In genomic region chr3:122273407-122274240, GRCm38 (mm10) we compare ENCODE assay signal across 8 mouse cellular contexts. TPM values are rescaled to one million over a fixed set of nuclear protein-coding genes. Genes with fewer than 3 reads are reported as not detected.
DNase-seq lines count a peak whose midpoint lies in the region; ATAC-seq and TF ChIP-seq lines count a peak whose summit lies in the region.

No protein-coding gene starts in this region.

- TF ChIP-seq CTCF in kidney, postnatal 0 days (IDR thresholded peaks at IDR 0.05; ENCODE audit: low read depth), result peak; percentile 25; the same call in 1 of the 2 replicates

- DNase-seq in kidney, postnatal 0 days (ENCODE audit: low spot score), result no peak
- DNase-seq in kidney, postnatal 14 days, result no peak
- DNase-seq in layer of hippocampus, postnatal 14 days (ENCODE audit: low spot score in 2 of 2), result no peak
- DNase-seq in left cerebral cortex, adult 11 months (ENCODE audit: low spot score), result no peak
- no peak for DNase-seq in natural killer cell, adult 2 months (ENCODE audit: low spot score in 2 of 2)

- H3K36me3 ChIP-seq in kidney, postnatal 0 days (ENCODE audit: insufficient read depth, low read length), result peaks cover 23% of the 10 kb centered on the region
- H3K36me3 ChIP-seq in hindbrain, embryonic 13.5 days, result peaks cover 35% of the 10 kb centered on the region
- H3K36me3 ChIP-seq in midbrain, embryonic 13.5 days, result peaks cover 34% of the 10 kb centered on the region

- peaks cover 3% of the 10 kb centered on the region; the same call in 1 of the 2 replicates for H3K4me1 ChIP-seq in kidney, postnatal 0 days (replicated peaks; ENCODE audit: insufficient read depth, low read length)
- peaks cover 16% of the 10 kb centered on the region for H3K4me1 ChIP-seq in brown adipose tissue, adult 24 weeks (ENCODE audit: control insufficient read depth, insufficient read depth, insufficient read length, low read length)
- peaks cover 38% of the 10 kb centered on the region for H3K4me1 ChIP-seq in hindbrain, embryonic 13.5 days (replicated peaks)
- H3K4me1 ChIP-seq in midbrain, embryonic 13.5 days (replicated peaks), result peaks cover 39% of the 10 kb centered on the region

- no peak overlapping the region for H3K27ac ChIP-seq in kidney, postnatal 0 days
- H3K27ac ChIP-seq in brown adipose tissue, adult 24 weeks (replicated peaks; ENCODE audit: low read depth, low read length), result peak overlapping the region; percentile 57; the same call in 1 of the 2 replicates
- H3K27ac ChIP-seq in hindbrain, embryonic 13.5 days, result peak overlapping the region; percentile 58; the same call in 1 of the 2 replicates
- peak overlapping the region; percentile 25; the same call in 1 of the 2 replicates for H3K27ac ChIP-seq in midbrain, embryonic 13.5 days

- no peaks in the 10 kb centered on the region for H3K9me3 ChIP-seq in kidney, postnatal 0 days (replicated peaks; ENCODE audit: low read length)
- H3K9me3 ChIP-seq in hindbrain, embryonic 13.5 days, result no peaks in the 10 kb centered on the region
- no peaks in the 10 kb centered on the region for H3K9me3 ChIP-seq in midbrain, embryonic 13.5 days

- peak overlapping the region; percentile 82 for H3K4me3 ChIP-seq in kidney, postnatal 0 days (replicated peaks; ENCODE audit: low read depth, low read length)
- peak overlapping the region; percentile 85 for H3K4me3 ChIP-seq in brown adipose tissue, adult 24 weeks (ENCODE audit: insufficient read depth, low read depth, low read length)
- peak overlapping the region; percentile 77 for H3K4me3 ChIP-seq in hindbrain, embryonic 13.5 days
- H3K4me3 ChIP-seq in midbrain, embryonic 13.5 days (replicated peaks), result peak overlapping the region; percentile 77

- peak overlapping the region; percentile 49 for H3K4me2 ChIP-seq in kidney, postnatal 0 days (ENCODE audit: low read length)
- H3K4me2 ChIP-seq in hindbrain, embryonic 13.5 days, result peak overlapping the region; percentile 41
- peak overlapping the region; percentile 41 for H3K4me2 ChIP-seq in midbrain, embryonic 13.5 days (replicated peaks)

- no peaks in the 10 kb centered on the region for H3K27me3 ChIP-seq in kidney, postnatal 0 days (ENCODE audit: insufficient read depth, low read length)
- no peaks in the 10 kb centered on the region for H3K27me3 ChIP-seq in hindbrain, embryonic 13.5 days
- no peaks in the 10 kb centered on the region for H3K27me3 ChIP-seq in midbrain, embryonic 13.5 days

- peak overlapping the region; percentile 40; the same call in 1 of the 2 replicates for H3K9ac ChIP-seq in kidney, postnatal 0 days (ENCODE audit: low read depth, low read length)
- peak overlapping the region; percentile 85 for H3K9ac ChIP-seq in hindbrain, embryonic 13.5 days
- peak overlapping the region; percentile 36; the same call in 1 of the 2 replicates for H3K9ac ChIP-seq in midbrain, embryonic 13.5 days (replicated peaks)

- ATAC-seq in kidney, postnatal 0 days (replicated peaks; ENCODE audit: low FRiP score, low read depth), result no peak
- no peak; the same call in 1 of the 2 replicates for ATAC-seq in hindbrain, embryonic 13.5 days (ENCODE audit: low FRiP score)
- no peak; the same call in 1 of the 2 replicates for ATAC-seq in midbrain, embryonic 13.5 days

- WGBS in kidney, postnatal 0 days, result 10% methylated on average over 19 of the region's 20 CpGs
- WGBS in hindbrain, embryonic 13.5 days, result 11% methylated on average over 20 of the region's 20 CpGs
- 9% methylated on average over 20 of the region's 20 CpGs for WGBS in midbrain, embryonic 13.5 days

RNA-seq across cellular contexts. Expression of gene Dnttip2, which starts 0.6 kb away (rescaled TPM):
- polyA plus RNA-seq in kidney, postnatal 0 days (2015; fragmentation: Nextera tagmentation; extraction: Ambion mirVana), result 60.4 and 62.2 TPM in 2 replicates
- polyA plus RNA-seq in brown adipose tissue, adult 24 weeks (2012; ENCODE audit: insufficient read depth, insufficient read length, missing spikeins), result 27.0 and 40.7 TPM in 2 replicates
- polyA plus RNA-seq in hindbrain, embryonic 13.5 days (2015; fragmentation: Nextera tagmentation; extraction: Ambion mirVana), result 58.2 and 59.6 TPM in 2 replicates
- polyA plus RNA-seq in midbrain, embryonic 13.5 days (2015; fragmentation: Nextera tagmentation; extraction: Ambion mirVana), result 62.9 and 68.4 TPM in 2 replicates
- total RNA-seq in layer of hippocampus, postnatal 14 days (2021), result 10 to 100 TPM; 24.3 to 30.0 TPM

RNA-seq across cellular contexts. Expression of gene Bcar3, which starts 20.3 kb away (rescaled TPM):
- 18.8 and 20.7 TPM in 2 replicates for polyA plus RNA-seq in kidney, postnatal 0 days (2015; fragmentation: Nextera tagmentation; extraction: Ambion mirVana)
- 6.7 and 8.8 TPM in 2 replicates for polyA plus RNA-seq in brown adipose tissue, adult 24 weeks (2012; ENCODE audit: insufficient read depth, insufficient read length, missing spikeins)
- 6.1 and 7.9 TPM in 2 replicates for polyA plus RNA-seq in hindbrain, embryonic 13.5 days (2015; fragmentation: Nextera tagmentation; extraction: Ambion mirVana)
- polyA plus RNA-seq in midbrain, embryonic 13.5 days (2015; fragmentation: Nextera tagmentation; extraction: Ambion mirVana), result 8.0 and 8.9 TPM in 2 replicates
- total RNA-seq in layer of hippocampus, postnatal 14 days (2021), result 10 to 100 TPM; 10.3 to 11.0 TPM

RNA-seq across cellular contexts. Expression of gene Gclm, which starts 28.3 kb away (rescaled TPM):
- 238 and 242 TPM in 2 replicates for polyA plus RNA-seq in kidney, postnatal 0 days (2015; fragmentation: Nextera tagmentation; extraction: Ambion mirVana)
- 56.5 and 64.3 TPM in 2 replicates for polyA plus RNA-seq in brown adipose tissue, adult 24 weeks (2012; ENCODE audit: insufficient read depth, insufficient read length, missing spikeins)
- 46.7 and 56.4 TPM in 2 replicates for polyA plus RNA-seq in hindbrain, embryonic 13.5 days (2015; fragmentation: Nextera tagmentation; extraction: Ambion mirVana)
- 39.7 and 45.2 TPM in 2 replicates for polyA plus RNA-seq in midbrain, embryonic 13.5 days (2015; fragmentation: Nextera tagmentation; extraction: Ambion mirVana)
- 10 to 100 TPM; 56.9 to 58.0 TPM for total RNA-seq in layer of hippocampus, postnatal 14 days (2021)
